Mouse (Mus musculus) heart, postnatal 36 days (tissue): ENCODE results near the gene Lmntd1. TPM values are rescaled to one million over a fixed set of nuclear protein-coding genes. Genes with fewer than 3 reads are reported as not detected.

Source experiments
- DNase-seq, 2 experiments: peaks; one replicate each; pipeline ENCODE4 v3.0.0; 2021 to 2022
- intact Hi-C: fragments of 180-260 bp; cut with DNase I; formaldehyde crosslinking; loops from one replicate; pipeline ENCODE4 v1.15.1; 2025
- total RNA-seq, 2 experiments: library from RNA; stranded (reverse); gene quantifications; 2 replicates each; pipeline ENCODE4 v1.2.3; 2021

Lmntd1 gene
- total RNA-seq, 2 experiments from 2014 or later, result 1.2 to 2.5 TPM

GRCm38 (mm10) chr6:145607746-145608145, 6.4 kb downstream of the Lmntd1 start:
- intact Hi-C loops, result no loop called here
- DNase-seq, result no peak

- intact Hi-C loops, result no loop called here
- DNase-seq, result no peak
Measured at GRCm38 (mm10) chr6:145605203-145605602, 8.9 kb downstream of the Lmntd1 start.

DNA sequence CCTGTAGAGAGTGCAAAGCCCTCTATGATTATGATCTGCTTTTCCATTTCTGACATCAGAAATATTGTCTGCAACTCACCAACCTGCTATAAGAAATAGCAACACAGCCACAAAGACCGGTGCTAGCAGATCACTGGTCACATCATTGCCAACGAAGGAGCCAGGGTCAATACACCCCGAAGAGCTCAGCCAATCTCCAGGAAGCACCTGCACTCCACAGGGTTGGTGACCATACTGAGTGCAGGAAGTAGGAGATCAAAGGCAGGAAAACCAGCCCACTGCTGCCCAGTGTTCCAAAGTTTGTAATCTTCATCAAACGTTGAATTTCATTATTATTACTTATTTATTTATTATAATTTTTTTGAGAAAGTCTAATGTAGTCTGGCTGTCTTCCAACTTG, 9.5 kb downstream of the Lmntd1 start:
- no peak for DNase-seq
- intact Hi-C loops, result no loop called here

DNA sequence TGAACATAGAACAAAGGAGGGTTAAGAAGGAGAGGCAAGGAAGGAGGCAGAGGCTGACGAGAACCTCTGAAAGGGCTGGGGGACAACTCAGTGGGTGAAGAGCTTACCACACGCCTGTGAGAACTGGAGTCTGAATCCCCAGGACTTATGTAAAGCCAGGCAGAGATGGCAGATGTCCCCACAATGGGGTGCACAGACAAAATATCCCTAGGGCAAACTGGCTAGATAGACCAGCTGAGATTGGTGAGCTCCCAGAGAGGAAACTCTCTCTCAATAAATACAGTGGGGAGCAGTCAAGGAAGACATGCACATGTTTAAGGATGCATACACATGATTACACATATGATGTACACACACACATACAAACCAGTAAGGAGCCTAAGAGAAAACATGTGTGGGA, 10.0 kb downstream of the Lmntd1 start:
- intact Hi-C loops, result no loop called here
- no peak for DNase-seq

- DNase-seq, result no peak
- intact Hi-C loops, result no loop called here
Measured at GRCm38 (mm10) chr6:145598794-145599555, 15.1 kb downstream of the Lmntd1 start.

DNA sequence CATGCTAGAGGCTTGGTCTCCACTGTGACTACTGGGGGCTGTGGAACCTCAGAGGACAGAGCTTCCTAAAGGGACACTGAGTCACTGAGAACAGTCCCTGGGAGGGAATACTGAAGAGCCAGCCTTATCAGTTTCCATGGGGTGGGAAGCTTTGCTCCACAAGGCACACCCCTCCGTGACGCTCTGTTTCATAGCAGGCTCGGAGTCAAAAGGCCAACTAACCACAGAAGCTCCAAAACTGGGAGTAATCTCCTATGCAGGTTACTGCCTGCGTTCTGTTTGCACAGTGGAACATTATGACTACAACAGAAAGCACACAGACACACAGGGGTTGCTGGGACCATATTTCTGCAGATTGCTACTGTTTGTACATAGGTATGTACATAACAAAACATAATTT, 18.2 kb downstream of the Lmntd1 start:
- intact Hi-C loops, result no loop called here

GRCm38 (mm10) chr6:145593991-145594390, 20.1 kb downstream of the Lmntd1 start:
- DNase-seq, result no peak
- intact Hi-C loops, result no loop called here

More for the DNA sequence above, 18.2 kb downstream of the Lmntd1 start:
- no peak for DNase-seq

GRCm38 (mm10) chr6:145592531-145592998, 21.6 kb downstream of the Lmntd1 start:
- no peak for DNase-seq
- intact Hi-C loops, result no loop called here

- no peak for DNase-seq
- intact Hi-C loops, result no loop called here
Measured at GRCm38 (mm10) chr6:145592036-145592435, 22.1 kb downstream of the Lmntd1 start.

GRCm38 (mm10) chr6:145591578-145591977, 22.5 kb downstream of the Lmntd1 start:
- no peak for DNase-seq
- intact Hi-C loops, result no loop called here

DNA sequence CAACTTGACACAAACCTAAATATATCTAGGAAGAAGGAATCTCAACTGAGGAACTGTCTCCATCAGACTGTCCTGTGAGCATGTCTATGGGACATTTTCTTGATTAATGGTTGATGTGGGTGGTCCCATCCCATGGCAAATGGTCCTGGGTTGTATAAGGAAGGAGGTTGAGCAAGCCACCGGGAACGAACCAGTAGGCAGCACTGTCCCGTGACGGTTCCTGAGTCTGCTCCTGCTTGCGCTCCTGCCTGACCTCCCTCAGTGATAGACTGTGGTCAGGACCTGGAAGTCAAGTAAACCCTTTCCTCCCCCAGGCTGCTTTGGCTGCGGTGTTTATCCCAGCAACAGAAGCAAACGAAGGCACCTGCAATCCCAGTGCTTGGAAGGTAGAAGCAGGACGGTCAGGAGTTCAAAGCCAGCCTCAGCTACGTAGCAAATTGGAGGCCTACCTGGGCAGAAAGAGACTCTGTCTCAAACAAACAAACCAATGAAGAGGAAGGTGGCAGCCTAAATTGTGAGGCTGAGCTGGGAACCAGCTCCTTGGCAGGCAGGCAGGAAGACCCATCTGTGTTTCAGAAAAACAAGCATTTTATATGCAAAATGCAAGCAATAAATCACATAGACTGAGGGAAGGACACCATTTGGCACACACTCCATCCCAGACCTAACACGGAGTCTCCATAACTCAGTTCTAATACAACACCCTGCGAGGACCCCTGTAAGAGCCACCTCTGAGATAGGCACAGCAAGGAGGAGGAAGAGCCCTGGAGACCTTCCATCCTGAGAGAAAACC, 23.4 kb downstream of the Lmntd1 start:
- intact Hi-C loops, result no loop called here
- no peak for DNase-seq

DNA sequence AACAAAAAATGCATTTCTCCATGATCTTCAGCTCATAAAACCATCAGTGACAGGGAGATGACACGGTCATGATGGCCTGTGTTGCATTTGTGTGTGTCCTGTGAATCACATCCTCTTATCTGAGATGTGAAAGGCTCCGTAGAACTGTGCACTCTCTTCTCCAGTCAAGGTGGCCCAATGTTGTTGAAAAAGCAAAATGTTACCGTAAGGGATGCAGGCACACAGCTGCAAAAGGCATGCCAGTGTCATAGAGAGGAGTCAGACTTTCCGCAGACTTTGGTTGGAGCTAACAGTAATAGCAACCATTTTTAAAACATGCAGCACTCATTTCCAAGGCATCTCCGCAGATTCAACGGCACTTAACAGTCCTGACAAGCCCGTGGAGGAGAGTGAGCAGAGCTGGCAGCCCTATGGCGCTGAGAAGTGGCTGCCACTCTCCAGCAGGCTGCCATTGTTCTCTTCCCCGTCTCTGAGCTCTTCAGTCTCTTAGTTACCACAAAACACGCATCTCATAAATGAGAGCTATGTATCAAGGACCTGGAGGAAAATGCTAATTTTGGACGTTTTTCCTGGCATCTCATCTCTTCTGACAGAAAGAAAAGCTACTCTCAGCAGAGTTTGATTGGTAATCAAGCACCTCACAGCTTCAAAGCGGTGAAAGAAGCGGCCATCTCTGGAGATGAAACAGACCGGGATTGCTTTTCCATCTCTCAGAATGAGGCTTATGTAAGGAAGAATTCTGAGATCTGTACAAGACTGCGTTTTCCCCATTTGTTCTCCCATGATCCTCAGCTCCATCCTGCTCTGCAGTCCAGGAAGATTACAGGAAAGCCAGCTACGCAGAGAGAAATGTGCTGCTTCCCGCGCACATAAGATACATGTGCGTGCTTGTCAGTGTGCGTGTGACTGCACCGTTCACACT, 28.8 kb downstream of the Lmntd1 start:
- no peak for DNase-seq
- intact Hi-C loops, result no loop called here

DNA sequence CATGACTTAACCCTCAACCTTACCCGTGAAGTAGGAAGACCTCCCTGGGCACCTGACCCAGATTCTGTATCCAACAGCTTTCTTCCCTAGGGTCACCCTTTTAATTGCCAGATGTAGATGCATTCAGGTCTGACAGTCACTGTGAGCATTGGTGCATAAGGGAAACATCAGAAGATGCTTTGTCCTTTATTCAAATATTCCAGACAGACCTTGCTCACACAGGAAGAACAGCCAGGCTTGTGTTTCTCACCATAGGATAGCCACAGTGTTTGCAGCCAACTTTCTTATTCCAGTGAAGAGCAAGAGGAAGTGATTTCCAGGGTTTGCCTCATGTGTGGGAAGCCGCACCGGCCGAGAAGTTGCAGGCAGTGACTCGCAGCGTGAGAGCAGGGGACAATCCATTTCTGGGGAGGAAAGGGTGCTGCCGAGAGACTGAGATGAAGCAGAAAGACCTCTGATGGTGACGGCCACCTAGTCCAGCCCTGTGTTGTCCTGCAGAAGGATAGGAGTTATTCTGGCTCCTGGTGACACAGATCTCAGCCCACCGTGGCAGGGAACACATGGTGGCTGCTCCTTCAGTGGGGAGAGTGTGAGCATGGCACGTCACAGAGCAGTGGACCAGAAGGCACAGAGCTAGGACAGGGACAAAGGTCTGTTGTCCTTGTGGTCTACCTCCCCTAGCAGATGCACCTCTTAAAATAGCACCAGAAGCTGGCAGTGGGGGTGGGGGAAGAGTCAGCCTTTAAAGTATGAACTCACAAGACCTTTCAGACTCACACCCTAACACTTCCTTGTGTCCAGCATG, 32.6 kb downstream of the Lmntd1 start:
- no peak for DNase-seq

DNA sequence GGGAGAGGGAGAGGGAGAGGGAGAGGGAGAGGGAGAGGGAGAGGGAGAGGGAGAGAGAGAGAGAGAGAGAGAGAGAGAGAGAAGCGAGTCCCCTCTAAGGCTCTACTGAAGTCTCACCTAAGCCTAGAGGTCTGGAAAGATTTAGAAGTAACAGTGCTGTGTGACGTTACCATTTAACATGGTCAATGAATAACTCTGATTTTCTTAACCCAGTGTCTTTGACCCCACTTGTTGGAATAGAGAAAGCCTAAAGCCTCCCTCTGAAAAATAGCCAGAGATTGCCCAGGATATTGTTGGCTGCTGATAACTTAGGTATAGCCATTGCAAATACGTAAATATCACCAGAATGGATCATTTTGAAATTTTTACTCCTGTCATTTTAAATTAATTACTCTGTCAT, 34.4 kb downstream of the Lmntd1 start:
- intact Hi-C loops, result no loop called here
- no peak for DNase-seq

More for the DNA sequence above, 32.6 kb downstream of the Lmntd1 start:
- intact Hi-C loops, result no loop called here

GRCm38 (mm10) chr6:145578457-145579185, 35.5 kb downstream of the Lmntd1 start:
- intact Hi-C loops, result no loop called here

GRCm38 (mm10) chr6:145576762-145577161, 37.4 kb downstream of the Lmntd1 start:
- no peak for DNase-seq
- intact Hi-C loops, result no loop called here

More at GRCm38 (mm10) chr6:145578457-145579185, 35.5 kb downstream of the Lmntd1 start:
- DNase-seq, result no peak

- intact Hi-C loops, result no loop called here
- no peak for DNase-seq
Measured at GRCm38 (mm10) chr6:145573250-145574013, 40.7 kb downstream of the Lmntd1 start.

DNA sequence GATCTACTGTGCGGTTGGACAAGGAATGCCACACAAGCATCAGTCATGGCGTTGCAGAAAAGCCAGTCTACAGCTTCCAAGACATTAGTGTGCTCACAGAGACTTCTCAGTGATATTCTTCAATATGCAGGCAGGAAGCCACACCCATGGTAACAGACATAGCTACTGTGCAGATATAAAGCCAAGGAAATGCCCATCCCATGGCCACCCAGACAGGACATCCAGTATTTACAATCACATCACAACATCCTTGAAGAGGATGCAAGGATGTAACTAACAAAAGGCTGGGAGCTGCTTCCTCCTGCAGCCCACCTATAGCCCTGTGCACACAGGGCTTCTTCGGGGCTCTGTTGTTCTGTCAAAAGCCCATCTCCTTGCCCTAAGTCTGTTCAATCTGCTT, 45.4 kb downstream of the Lmntd1 start:
- DNase-seq, result no peak
- intact Hi-C loops, result no loop called here
